Mouse (Mus musculus) thymus, adult 18-20 months (tissue): Measurements from ENCODE around the gene Rbm48.
A peak's percentile ranks its signal among the peaks of the same experiment; 100 is the strongest.

Experiments
- DNase-seq, 2 experiments: peaks; one replicate each; pipeline ENCODE4 v3.0.0; 2022; ENCODE audit warnings: mixed read lengths in 2 of 2

Rbm48 gene

DNA sequence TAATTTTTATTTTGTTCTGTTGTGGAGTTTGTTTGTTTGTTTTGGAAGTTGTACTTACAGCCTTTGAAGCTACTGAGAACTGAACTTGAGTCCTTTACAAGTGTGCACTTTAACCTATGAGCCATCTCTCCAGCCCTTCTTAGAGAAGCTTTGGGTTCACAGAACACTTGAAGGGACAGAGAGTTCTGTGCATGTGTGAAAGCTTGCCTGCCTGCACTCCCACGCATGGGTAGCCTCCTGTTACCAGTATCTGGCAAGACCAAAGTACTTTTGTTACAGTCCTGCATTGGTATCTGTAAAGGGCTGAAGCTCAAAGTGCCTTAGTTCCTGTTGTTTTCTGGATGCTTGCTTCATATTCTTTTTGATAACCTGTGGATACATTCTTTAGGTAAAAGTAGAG lies 50.2 kb downstream of the Rbm48 start:
- no peak for DNase-seq

DNA sequence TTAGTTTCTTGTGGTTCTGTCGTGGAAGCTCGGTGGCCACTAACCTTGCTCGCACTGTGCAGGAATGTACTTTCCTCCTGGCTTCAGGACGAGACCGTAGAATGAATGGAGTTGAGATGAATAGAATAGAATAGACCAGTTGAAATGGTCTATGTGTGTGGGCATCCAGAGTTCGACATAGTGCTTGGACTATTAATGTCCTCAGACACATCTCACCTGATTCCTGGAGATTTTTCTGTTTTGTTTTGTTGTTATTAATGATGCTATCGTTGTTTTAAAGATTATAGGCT lies 52.0 kb downstream of the Rbm48 start:
- no peak for DNase-seq

DNA sequence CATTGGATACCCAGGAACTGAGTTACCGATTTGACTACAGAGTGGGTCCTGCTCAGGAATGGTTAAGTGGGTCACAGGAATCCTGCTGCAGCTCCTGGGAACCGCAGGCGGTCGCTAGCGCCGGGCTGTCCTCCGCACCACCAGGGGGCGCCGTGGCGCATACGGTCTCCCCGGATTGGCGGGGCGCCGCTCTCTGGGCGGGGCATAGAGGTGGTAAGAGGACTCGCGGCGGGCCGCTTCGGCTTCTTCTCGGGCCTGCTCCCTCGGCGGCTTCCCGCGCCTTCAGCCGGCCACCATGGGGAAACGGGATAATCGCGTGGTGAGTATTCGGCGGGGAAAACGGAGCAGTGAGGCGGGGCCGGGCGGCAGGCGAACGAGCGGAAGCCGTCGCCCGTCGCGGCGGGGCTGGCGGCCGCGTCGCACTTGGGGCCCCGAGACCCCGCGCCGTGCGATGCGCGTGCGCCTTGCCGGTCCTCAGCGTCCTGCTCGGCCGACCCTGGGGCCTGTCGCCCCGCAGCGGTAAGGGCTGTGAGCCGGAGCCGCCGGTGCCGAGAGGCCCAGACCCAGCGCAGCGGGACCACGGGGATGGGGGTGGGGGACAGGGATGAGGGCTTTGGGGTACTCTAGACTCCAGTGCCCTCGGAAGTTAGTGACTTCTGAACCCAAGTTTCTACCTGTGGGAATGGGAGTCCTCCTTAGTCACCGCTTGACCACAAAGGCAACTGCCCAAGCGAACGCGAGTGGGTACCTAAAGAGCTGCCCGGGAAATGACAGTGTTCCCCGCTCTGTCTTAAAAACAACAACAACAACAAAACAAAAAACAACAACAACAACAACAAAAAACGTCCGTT lies 52.5 kb downstream of the Rbm48 start, which contains the start of gene Fam133b:
Gene Fam133b, plus strand, starts transcription at position 205 of the 851 bp plus-strand sequence.
- DNase-seq, result peak; percentile 82 to 85

DNA sequence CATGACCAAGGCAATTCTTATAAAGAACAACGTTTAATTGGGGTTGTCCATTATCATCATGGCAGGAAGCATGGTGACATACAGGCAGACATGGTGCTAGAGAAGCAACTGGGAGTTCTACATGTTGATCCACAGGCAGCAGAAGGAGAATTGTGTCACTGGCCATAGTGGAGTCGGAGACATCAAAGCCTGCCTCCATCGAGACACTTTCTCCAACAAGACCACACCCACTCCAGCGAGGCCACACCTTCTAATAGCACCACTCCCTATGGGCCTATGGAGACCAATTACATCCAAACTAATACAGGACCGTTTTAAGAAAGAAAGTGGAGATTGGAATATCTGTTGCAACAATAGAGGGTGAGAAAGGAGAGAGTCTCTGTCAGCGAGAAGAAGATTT lies 54.5 kb downstream of the Rbm48 start:
- no peak for DNase-seq

DNA sequence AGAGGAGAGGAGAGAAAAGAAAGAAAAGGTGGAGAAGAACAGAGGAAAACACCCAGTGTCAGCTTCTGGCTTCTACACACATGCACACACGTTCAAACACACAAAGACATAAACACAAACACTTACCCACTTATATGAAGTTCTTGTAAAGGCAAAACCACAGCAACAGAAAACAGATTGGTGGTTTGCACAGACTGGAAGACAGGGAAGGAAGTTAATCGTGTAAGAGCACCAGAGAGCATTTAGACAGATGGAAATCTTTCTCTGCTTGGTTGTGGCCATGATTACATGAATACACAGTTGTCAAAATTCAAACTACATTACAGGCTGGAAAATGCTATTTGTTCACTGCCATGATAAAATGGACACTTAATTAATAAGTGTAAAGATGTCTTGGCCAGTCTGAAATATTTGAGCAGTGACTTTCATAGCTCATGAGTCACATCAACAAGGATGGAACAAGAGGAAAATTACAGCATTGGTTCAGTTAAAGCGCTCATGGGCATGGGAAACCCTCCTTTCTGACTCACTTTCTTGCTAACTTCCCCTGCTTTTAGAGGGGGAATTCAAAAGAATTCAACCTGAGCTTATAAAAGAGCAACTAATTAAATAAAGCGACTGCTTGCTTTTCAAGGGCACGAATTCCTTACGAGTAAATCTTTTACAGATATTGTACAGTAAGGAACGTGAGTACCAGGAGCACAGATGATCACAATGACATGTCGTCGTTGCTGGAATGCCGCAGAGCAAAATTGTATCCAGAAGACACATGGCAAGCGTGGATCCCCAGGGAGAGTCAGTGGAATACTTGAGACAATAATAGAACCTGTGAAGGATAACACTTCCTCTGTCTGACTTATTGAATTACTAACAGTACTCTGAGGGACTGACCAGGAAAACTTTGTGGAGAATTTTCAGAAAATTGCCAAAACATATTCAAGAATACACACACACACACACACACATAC lies 57.6 kb downstream of the Rbm48 start:
- no peak for DNase-seq

DNA sequence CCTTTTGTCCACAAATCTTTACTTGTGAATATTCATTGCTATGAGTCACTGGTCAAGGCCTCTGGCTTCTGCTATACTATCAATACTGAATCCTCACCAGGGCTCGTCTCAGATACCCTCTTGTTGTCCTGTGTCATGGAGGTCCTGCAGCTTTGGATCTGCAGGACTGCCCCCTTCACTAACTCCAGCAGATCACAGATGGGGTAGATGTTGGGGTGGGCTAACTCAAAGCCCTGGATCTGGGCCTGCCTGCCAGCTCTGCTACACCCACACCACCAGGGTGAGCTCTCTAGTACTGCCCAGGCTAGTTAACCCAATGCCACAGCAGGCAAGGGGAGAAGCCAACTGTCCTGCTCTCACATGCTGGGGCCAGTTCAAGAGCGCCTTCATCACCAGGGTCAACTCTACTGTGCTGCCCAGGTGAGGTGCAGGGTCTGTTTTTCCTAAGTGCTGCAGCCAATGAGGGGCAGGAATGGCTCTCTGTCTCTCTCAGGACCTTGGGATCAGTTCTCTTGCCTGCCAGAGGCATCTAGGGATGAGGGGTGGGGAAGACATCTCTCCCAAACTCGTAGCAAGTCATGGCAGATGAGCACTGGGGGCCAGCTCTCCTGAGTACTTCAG lies 59.7 kb downstream of the Rbm48 start:
- no peak for DNase-seq
